Mouse (Mus musculus): ENCODE results near the gene Matn1. TPM values are rescaled to one million over a fixed set of nuclear protein-coding genes. Genes with fewer than 3 reads are reported as not detected.

Matn1 gene
- polyA plus RNA-seq, 1 experiment from 2014 or later: not detected

DNA sequence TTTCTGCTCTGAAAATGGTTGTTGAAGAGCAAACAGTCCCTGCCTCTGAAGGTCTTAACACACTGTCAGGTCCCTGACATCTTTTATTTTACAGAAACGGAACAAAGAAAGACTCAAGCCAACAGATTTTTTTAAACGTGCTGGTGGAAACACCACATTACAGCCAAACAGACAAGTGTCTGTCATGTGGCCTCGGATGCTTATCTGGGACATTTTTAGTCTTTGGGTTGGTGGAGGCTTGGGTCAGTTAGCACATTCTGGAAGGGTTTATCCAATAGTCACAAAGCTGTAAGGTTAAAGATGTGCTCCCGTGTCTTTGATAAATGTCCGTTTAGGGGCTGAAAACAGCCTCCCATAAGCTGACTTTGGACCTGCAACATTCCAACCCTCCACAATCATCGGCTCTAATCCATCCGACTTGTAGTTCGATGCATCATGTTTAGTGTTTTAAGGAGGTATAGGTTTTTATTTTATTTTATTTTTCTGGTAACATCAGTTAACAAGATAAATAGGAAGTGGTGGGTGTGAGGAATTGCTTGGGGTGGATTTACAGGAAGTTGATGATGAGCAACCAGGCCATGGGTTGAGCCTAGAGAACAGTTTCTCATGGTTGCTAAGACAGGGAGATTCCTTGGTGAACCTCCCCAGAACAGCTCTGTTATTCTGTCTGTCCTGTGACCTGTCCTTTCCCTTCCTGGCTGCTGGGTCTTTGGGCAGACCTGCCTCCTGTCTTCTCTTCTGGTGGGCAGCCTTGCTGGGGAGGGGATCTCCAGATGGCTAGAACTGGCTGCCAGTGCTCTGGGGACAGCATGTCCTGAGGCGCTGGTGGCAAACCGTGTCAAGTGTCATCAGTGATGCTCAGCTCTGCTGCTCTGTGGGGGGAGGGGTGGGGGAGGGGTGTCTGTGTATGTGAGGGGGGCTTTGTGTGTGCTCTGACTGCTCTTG is 25.1 kb upstream of the Matn1 start:
- Histone ChIP-seq H3K9ac (no peak overlapping the region), H3K4me2 (no peak overlapping the region), H3K9me3 (no peaks in the 10 kb centered on the region), H3K4me3 (replicated peaks) (no peak overlapping the region), H3K27ac (no peak overlapping the region), H3K36me3 (no peaks in the 10 kb centered on the region), H3K27me3 (replicated peaks) (no peaks in the 10 kb centered on the region), H3K4me1 (peaks cover 3% of the 10 kb centered on the region; the same call in 1 of the 2 replicates)
- 66% methylated on average over 10 of the region's 10 CpGs for WGBS
- no peak for ATAC-seq (ENCODE audit: insufficient read depth, low FRiP score, low read depth)

DNA sequence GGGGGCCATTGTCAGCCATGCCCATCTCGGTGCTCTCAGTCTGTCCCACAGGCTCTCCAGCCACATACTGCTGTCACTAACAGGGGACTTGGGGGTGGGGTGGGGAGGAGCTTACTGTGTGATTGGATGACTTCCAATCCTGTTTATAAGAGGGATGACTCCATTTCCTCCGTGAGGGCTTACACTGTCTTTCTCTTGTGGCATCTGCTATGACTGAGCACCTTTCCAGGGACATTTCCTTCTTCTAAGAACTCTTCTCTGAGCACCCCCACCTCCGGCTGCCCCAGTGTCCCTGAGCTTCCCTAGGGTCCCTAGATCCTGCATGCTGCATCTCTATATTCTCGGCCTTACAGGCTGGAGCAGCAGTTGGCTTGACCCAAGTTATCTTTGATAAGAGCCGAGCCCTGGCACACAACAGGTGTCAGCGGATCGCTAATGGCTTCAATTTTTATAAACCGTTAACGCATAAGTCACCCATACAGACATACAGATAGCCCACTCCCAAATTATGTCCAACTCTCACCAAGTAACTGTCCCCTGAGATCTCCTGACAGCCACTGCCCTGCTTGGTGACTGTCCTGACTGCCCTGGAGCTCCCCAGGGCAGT is 24.3 kb upstream of the Matn1 start:
- Histone ChIP-seq H3K4me3 (replicated peaks) (no peak overlapping the region), H3K4me2 (no peak overlapping the region), H3K27me3 (replicated peaks) (no peaks in the 10 kb centered on the region), H3K9me3 (no peaks in the 10 kb centered on the region), H3K36me3 (no peaks in the 10 kb centered on the region), H3K9ac (no peak overlapping the region), H3K4me1 (no peaks in the 10 kb centered on the region; the same call in 1 of the 2 replicates), H3K27ac (no peak overlapping the region)
- no peak for ATAC-seq (ENCODE audit: insufficient read depth, low FRiP score, low read depth)
- WGBS: 56% methylated on average over 9 of the region's 9 CpGs

DNA sequence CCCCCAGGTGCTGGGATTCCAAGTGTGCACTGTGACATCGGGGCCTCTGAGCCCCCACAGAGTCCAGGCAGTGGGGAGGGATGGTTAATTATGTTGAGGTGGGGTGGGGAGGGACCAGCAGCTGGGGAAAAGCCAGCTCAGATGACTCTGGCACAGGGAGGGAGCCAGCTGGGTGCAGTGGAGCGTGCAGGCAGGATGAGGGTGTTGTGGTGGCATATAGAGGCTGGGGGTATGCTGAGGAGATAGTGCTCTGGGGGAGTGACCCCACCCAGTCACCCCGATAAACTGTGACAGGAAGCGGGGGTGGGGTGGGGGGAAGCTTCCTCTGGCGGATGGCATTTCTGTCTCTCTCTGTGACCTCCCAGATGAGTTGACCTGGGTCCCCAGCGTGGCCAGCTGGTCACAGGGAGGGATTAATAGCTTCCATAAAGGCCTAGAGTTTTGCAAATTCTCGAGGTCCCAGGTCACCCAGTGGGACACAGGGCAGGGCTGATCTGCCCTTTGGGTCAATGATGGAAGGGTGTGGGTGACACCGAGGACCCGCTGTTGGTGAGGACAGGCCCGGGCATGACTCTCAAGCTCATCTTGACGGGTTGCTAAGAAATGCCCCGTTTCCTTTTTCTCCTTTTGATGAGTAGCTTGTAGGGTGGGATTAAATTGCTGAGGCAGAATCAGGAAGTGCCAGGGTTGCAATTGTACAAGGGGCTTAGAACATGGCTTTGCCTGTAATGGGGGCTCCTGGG is 23.1 kb upstream of the Matn1 start:
- no peaks in the 10 kb centered on the region; the same call in 1 of the 2 replicates for H3K4me1 ChIP-seq
- H3K9me3 ChIP-seq: no peaks in the 10 kb centered on the region
- H3K9ac ChIP-seq: no peak overlapping the region
- no peak overlapping the region for H3K27ac ChIP-seq
- no peak for ATAC-seq (ENCODE audit: insufficient read depth, low FRiP score, low read depth)
- WGBS: 46% methylated on average over 12 of the region's 12 CpGs
- no peaks in the 10 kb centered on the region for H3K27me3 ChIP-seq (replicated peaks)
- no peaks in the 10 kb centered on the region for H3K36me3 ChIP-seq
- no peak overlapping the region for H3K4me2 ChIP-seq
- no peak overlapping the region for H3K4me3 ChIP-seq (replicated peaks)

DNA sequence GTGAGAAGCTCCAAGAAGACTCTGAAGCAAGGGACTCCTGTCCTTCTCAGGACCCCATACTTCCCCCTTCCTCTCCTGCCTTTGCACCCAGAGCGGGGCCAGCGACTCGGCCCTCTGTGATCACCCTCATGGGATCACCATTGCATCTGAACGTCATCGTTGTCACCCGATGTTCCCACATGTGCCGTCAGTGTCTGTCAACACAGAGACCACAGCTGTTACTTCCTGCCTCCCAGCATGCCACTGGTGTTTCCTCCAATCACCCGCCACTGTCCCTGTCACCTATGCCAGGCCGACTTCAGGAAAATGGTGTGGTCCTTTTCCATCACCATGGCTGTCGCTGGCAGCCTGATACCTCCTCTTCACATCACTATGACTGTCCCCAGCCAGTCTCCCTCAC is 22.2 kb upstream of the Matn1 start:
- Histone ChIP-seq H3K4me2 (no peak overlapping the region), H3K27me3 (replicated peaks) (no peaks in the 10 kb centered on the region), H3K4me1 (no peaks in the 10 kb centered on the region; the same call in 1 of the 2 replicates), H3K9me3 (no peaks in the 10 kb centered on the region), H3K27ac (no peak overlapping the region), H3K9ac (no peak overlapping the region), H3K36me3 (no peaks in the 10 kb centered on the region), H3K4me3 (replicated peaks) (no peak overlapping the region)
- ATAC-seq (ENCODE audit: insufficient read depth, low FRiP score, low read depth): no peak
- WGBS: 77% methylated on average over 10 of the region's 10 CpGs

DNA sequence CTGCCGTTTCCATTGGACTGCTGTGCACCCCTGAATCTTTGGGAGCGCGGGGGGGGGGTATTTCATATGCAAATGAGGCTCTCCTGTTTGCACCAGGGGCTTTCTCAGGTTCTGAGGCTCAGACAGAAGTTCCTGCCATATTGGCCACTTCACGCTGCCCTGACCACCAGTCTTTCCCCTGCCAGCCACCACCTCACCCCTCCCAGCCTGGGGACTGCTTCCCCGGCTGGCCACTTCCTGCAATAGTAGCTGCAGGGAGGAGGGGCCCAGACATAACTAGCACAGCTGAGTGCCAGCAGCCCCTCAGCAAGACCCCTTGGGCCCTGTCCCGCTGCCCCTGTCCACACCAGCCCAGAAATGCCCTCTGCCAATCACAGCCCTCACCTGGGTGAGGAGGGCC is 17.9 kb upstream of the Matn1 start:
- no peaks in the 10 kb centered on the region for H3K4me1 ChIP-seq
- H3K9me3 ChIP-seq: no peaks in the 10 kb centered on the region
- no peak overlapping the region for H3K27ac ChIP-seq
- WGBS: 52% methylated on average over 6 of the region's 6 CpGs
- H3K36me3 ChIP-seq: no peaks in the 10 kb centered on the region
- H3K4me2 ChIP-seq: no peak overlapping the region
- H3K27me3 ChIP-seq (replicated peaks): no peaks in the 10 kb centered on the region
- ATAC-seq (ENCODE audit: insufficient read depth, low FRiP score, low read depth): no peak
- H3K4me3 ChIP-seq (replicated peaks): no peak overlapping the region
- H3K9ac ChIP-seq: no peak overlapping the region

DNA sequence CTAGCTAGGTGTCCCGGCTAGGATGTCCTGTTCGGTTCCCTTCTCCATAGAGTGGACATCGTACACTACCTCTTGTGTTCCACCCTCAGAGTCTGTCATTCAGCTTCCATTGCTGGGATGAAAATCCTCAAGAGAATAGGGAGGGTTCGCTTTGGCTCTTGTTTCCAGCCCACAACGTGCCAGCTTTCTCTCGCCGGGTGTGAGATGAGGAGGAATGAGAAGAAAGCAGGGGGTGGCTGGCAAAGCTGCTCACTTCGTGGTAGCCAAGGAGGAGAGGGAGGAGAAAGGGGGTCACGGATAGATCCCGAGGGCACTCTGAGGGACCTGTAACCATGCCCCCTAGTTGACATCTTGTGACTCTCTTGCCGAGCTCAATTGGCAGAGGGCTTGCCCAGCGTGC is 16.4 kb upstream of the Matn1 start:
- H3K9me3 ChIP-seq: no peaks in the 10 kb centered on the region
- H3K4me1 ChIP-seq: no peaks in the 10 kb centered on the region
- no peaks in the 10 kb centered on the region for H3K27me3 ChIP-seq (replicated peaks)
- H3K4me3 ChIP-seq (replicated peaks): no peak overlapping the region
- no peak for ATAC-seq (ENCODE audit: insufficient read depth, low FRiP score, low read depth)
- H3K27ac ChIP-seq: no peak overlapping the region
- no peak overlapping the region for H3K4me2 ChIP-seq
- no peak overlapping the region for H3K9ac ChIP-seq
- H3K36me3 ChIP-seq: no peaks in the 10 kb centered on the region
- WGBS: 81% methylated on average over 12 of the region's 12 CpGs

DNA sequence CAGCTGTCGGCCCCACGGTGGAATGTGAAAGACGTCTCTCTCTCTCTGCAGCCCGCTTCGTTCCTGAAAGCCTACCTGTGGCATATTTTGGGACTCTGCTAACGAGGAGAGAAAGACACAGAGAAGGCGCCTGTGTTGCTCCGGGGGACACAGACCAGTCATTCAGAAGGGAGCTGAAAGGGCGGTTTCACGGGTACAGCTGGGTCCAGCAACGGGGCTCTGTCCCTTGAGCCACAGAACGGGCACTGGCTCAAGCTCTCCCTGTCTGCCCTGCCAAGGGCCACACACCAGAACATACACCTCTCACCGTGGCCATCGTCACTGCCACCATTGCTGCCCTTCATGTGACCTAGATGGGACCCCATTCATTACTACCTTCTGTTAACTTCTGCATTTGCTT is 1.5 kb upstream of the Matn1 start:
- WGBS: 38% methylated on average over 14 of the region's 14 CpGs
- Histone ChIP-seq H3K27ac (no peak overlapping the region), H3K4me2 (no peak overlapping the region), H3K27me3 (replicated peaks) (no peaks in the 10 kb centered on the region; the same call in 1 of the 2 replicates), H3K36me3 (no peaks in the 10 kb centered on the region), H3K9me3 (no peaks in the 10 kb centered on the region), H3K9ac (no peak overlapping the region), H3K4me1 (no peaks in the 10 kb centered on the region), H3K4me3 (replicated peaks) (no peak overlapping the region)
- ATAC-seq (ENCODE audit: insufficient read depth, low FRiP score, low read depth): no peak

DNA sequence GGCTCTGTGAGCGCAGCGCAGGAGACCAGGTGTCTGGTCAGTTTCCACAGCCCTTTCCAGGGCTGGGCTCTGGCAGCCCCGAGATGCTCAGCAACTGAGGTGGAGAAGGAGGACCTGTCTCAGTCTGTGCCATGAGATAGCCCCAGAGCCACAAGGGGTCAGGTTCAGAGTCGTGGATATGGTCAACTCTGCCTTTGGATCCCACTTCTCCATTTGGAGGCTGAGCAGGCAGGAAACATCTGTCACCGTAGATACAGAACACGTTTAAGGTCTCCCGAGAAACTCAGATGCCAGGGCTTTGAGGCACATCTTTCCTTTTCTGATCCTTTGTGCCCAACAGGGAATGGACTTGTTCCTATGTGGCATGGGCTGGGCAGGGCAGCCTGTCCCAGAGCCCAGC is 594 bp downstream of the Matn1 start:
- no peak overlapping the region for H3K9ac ChIP-seq
- H3K9me3 ChIP-seq: no peaks in the 10 kb centered on the region
- H3K27ac ChIP-seq: no peak overlapping the region
- H3K4me2 ChIP-seq: no peak overlapping the region
- H3K4me1 ChIP-seq: no peaks in the 10 kb centered on the region
- H3K4me3 ChIP-seq (replicated peaks): no peak overlapping the region
- H3K36me3 ChIP-seq: no peaks in the 10 kb centered on the region
- no peak for ATAC-seq (ENCODE audit: insufficient read depth, low FRiP score, low read depth)
- WGBS: 83% methylated on average over 7 of the region's 7 CpGs
- no peaks in the 10 kb centered on the region; the same call in 1 of the 2 replicates for H3K27me3 ChIP-seq (replicated peaks)

DNA sequence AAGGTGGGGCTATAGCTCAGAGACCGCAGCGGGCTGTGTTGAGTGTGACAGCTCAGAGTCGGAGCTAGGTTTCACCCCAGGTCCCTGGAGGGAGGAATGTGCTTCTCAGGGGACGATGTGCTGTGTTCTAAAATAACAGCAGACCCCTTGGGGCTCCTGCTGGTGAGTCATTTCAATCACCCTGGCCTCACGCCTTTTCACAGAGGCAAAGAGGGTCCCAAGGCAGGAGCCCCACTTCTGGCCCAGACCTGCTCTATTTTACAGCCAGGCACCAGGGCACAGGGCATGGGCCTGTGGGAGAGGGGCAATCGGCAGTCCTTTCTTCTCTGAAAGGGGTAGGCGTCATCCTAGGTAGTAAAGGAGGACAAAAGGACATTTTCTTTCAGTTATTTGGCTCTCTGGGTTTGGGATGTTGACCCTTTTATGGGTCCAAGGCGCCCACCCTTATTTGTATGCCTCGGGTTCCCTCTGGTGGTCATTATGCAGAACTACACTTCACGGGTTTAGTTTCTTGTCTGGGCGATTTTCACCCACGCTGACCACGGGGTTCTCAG is 3.0 kb downstream of the Matn1 start:
- no peaks in the 10 kb centered on the region for H3K9me3 ChIP-seq
- H3K4me1 ChIP-seq: no peaks in the 10 kb centered on the region
- no peak overlapping the region for H3K27ac ChIP-seq
- peaks cover 3% of the 10 kb centered on the region; the same call in 1 of the 2 replicates for H3K27me3 ChIP-seq (replicated peaks)
- H3K9ac ChIP-seq: no peak overlapping the region
- H3K4me2 ChIP-seq: no peak overlapping the region
- ATAC-seq (ENCODE audit: insufficient read depth, low FRiP score, low read depth): no peak
- no peaks in the 10 kb centered on the region for H3K36me3 ChIP-seq
- 17% methylated on average over 13 of the region's 13 CpGs for WGBS
- H3K4me3 ChIP-seq (replicated peaks): no peak overlapping the region

DNA sequence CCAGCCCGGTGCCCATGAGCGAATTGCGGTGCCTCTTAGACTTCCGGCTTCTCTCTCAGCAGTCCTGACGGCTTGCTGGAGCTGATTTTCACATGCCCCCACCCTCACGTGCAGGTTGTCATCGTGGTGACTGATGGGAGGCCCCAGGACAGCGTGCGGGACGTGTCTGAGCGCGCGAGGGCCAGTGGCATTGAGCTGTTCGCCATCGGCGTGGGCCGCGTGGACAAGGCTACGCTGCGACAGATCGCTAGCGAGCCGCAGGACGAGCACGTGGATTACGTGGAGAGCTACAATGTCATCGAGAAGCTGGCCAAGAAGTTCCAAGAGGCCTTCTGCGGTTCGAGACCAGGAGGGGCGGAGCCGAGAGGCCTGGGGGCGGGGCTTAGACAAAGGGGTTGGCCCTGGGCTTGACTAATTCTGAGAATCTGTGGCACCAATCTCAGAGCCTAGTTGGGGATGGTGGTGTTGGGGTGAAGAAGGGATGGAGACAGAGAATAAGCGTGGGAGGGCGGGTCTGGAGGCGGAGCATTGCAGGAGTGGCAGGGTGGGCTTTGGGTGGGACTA is 5.7 kb downstream of the Matn1 start:
- WGBS: 76% methylated on average over 35 of the region's 35 CpGs
- Histone ChIP-seq H3K27me3 (replicated peaks) (peaks cover 3% of the 10 kb centered on the region; the same call in 1 of the 2 replicates), H3K36me3 (no peaks in the 10 kb centered on the region), H3K4me2 (no peak overlapping the region), H3K4me3 (replicated peaks) (no peak overlapping the region), H3K27ac (no peak overlapping the region), H3K9ac (no peak overlapping the region), H3K9me3 (no peaks in the 10 kb centered on the region), H3K4me1 (no peaks in the 10 kb centered on the region)
- no peak for ATAC-seq (ENCODE audit: insufficient read depth, low FRiP score, low read depth)

DNA sequence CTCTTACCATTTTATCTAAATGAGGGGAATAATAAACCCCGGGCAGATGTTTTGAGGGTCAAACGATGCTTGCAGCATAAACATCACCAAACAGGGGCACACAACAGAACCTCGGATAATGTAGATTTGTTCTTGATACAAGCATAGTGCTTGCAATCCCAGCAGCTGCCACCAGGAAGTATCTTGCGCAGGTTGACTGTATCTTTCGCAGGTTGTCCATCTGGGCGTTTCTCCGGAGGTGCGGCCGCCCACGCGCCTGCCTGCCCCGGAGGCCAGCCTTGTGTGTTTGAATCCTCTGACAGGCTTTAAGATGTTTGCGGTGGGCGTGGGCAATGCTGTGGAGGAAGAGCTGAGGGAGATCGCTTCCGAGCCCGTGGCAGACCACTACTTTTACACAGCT is 8.3 kb downstream of the Matn1 start:
- Histone ChIP-seq H3K36me3 (no peaks in the 10 kb centered on the region), H3K27ac (no peak overlapping the region), H3K4me3 (replicated peaks) (no peak overlapping the region), H3K27me3 (replicated peaks) (0 out of 2 replicates have a peak, but pooled peaks cover 3% of the 10 kb centered on the region), H3K4me2 (no peak overlapping the region), H3K4me1 (no peaks in the 10 kb centered on the region), H3K9me3 (no peaks in the 10 kb centered on the region), H3K9ac (no peak overlapping the region)
- 24% methylated on average over 17 of the region's 17 CpGs for WGBS
- ATAC-seq (ENCODE audit: insufficient read depth, low FRiP score, low read depth): no peak
